Mouse (Mus musculus) spleen, adult 2 months (tissue): ENCODE measurements around the gene F2. TPM values are rescaled to one million over a fixed set of nuclear protein-coding genes. Genes with fewer than 3 reads are reported as not detected.

ENCODE experiments used
- DNase-seq, 2 experiments: peaks; one replicate each; pipeline versions ENCODE4 v3.0.0 to v3.0.0-alpha.2; 2012 to 2021; ENCODE audit warnings: low spot score in 2 of 2, low read depth in 1 of 2
- H3K27ac ChIP-seq: fragments of 200-500 bp; 2 replicates; pipeline ENCODE4 v1.5.1; 2012; ENCODE audit warnings: low read length, inconsistent platforms; ENCODE audit not compliant: insufficient read depth
- H3K27me3 ChIP-seq: fragments of 200-500 bp; 2 replicates; pipeline ENCODE4 v1.6.1; 2012; ENCODE audit warnings: mild to moderate bottlenecking, moderate library complexity, low read length, inconsistent platforms; ENCODE audit not compliant: control insufficient read depth, insufficient read depth
- H3K36me3 ChIP-seq: fragments of 200-500 bp; 2 replicates; pipeline ENCODE4 v1.6.1; 2012; ENCODE audit warnings: mild to moderate bottlenecking, low read length, inconsistent platforms; ENCODE audit not compliant: control insufficient read depth, insufficient read depth
- H3K4me1 ChIP-seq: fragments of 200-500 bp; 2 replicates; pipeline ENCODE4 v1.6.1; 2011; ENCODE audit warnings: inconsistent platforms; ENCODE audit not compliant: control insufficient read depth, insufficient read depth, insufficient read length
- H3K4me3 ChIP-seq: fragments of 200-500 bp; 2 replicates; pipeline ENCODE4 v1.5.1; 2011; ENCODE audit warnings: mild to moderate bottlenecking, inconsistent platforms; ENCODE audit not compliant: insufficient read depth, insufficient read length; ENCODE audit errors: extremely low read depth
- CTCF ChIP-seq: fragments of 200-500 bp; IDR thresholded peaks from 2 replicates; pipeline ENCODE4 v1.5.1; 2011; ENCODE audit warnings: mild to moderate bottlenecking, inconsistent platforms; ENCODE audit not compliant: insufficient read depth, insufficient read length, insufficient replicate concordance; ENCODE audit errors: extremely low read depth
- POLR2A ChIP-seq: fragments of 200-500 bp; IDR thresholded peaks from 2 replicates; pipeline ENCODE4 v1.6.1; 2011; ENCODE audit warnings: low read depth, low read length, inconsistent platforms
- WGBS: fragments of 180-500 bp; shearing (Covaris S2); methylation state at CpG from one replicate; pipeline ENCODE4 v1.1.7; 2018; 5-methylcytosine and 5-hydroxymethylcytosine counted together
- polyA plus RNA-seq: library from polyadenylated mRNA; depleted of rRNA; stranded (reverse); fragments of >200 nt; gene quantifications from 2 replicates; pipeline ENCODE4 v1.2.3, GENCODE M21; 2012

The F2 gene
- polyA plus RNA-seq, 1 experiment: 0.30 TPM

GRCm38 (mm10) chr2:91649152-91649551 lies 12.9 kb upstream of the F2 start:
- 4% methylated on average over 15 of the region's 15 CpGs for WGBS
- Histone ChIP-seq H3K27ac (peak overlapping the region; percentile 93; the same call in 1 of the 2 replicates), H3K36me3 (peaks cover 22% of the 10 kb centered on the region), H3K4me1 (peaks cover 5% of the 10 kb centered on the region; the same call in 1 of the 2 replicates), H3K27me3 (no peaks in the 10 kb centered on the region), H3K4me3 (peak overlapping the region; percentile 83)
- TF ChIP-seq POLR2A (no peak), CTCF (no peak)
- no peak for DNase-seq

GRCm38 (mm10) chr2:91646733-91647132 lies 10.5 kb upstream of the F2 start:
- Histone ChIP-seq H3K4me1 (peaks cover 5% of the 10 kb centered on the region; the same call in 1 of the 2 replicates), H3K27ac (no peak overlapping the region), H3K36me3 (peaks cover 18% of the 10 kb centered on the region), H3K27me3 (no peaks in the 10 kb centered on the region), H3K4me3 (no peak overlapping the region)
- TF ChIP-seq CTCF (peak; percentile 39; the same call in 1 of the 2 replicates), POLR2A (no peak)
- 38% methylated on average over 1 of the region's 1 CpGs for WGBS
- peak; percentile 41 to 60 for DNase-seq

- no peak for TF ChIP-seq POLR2A
- TF ChIP-seq CTCF: no peak
- H3K4me3 ChIP-seq: no peak overlapping the region
- WGBS: 73% methylated on average over 11 of the region's 11 CpGs
- peaks cover 18% of the 10 kb centered on the region for H3K36me3 ChIP-seq
- H3K27me3 ChIP-seq: no peaks in the 10 kb centered on the region
- H3K4me1 ChIP-seq: 0 out of 2 replicates have a peak, but pooled peaks cover 2% of the 10 kb centered on the region
- H3K27ac ChIP-seq: peak overlapping the region; percentile 42
- DNase-seq: no peak
Observed at GRCm38 (mm10) chr2:91645811-91646210, 9.6 kb upstream of the F2 start.

- H3K4me3 ChIP-seq: no peak overlapping the region
- 0 out of 2 replicates have a peak, but pooled peaks cover 2% of the 10 kb centered on the region for H3K4me1 ChIP-seq
- no peaks in the 10 kb centered on the region for H3K27me3 ChIP-seq
- no peak for DNase-seq
- H3K36me3 ChIP-seq: peaks cover 18% of the 10 kb centered on the region
- WGBS: 93% methylated on average over 15 of the region's 15 CpGs
- peak overlapping the region; percentile 42; the same call in 1 of the 2 replicates for H3K27ac ChIP-seq
- TF ChIP-seq CTCF: no peak
- TF ChIP-seq POLR2A: no peak
Observed at GRCm38 (mm10) chr2:91645354-91645753, 9.1 kb upstream of the F2 start.

- Histone ChIP-seq H3K4me1 (peaks cover 2% of the 10 kb centered on the region; the same call in 1 of the 2 replicates), H3K4me3 (no peak overlapping the region), H3K36me3 (peaks cover 18% of the 10 kb centered on the region), H3K27me3 (no peaks in the 10 kb centered on the region), H3K27ac (no peak overlapping the region)
- no peak for TF ChIP-seq POLR2A
- 93% methylated on average over 11 of the region's 11 CpGs for WGBS
- DNase-seq: no peak
Observed at GRCm38 (mm10) chr2:91644021-91644420, 7.8 kb upstream of the F2 start.

GRCm38 (mm10) chr2:91642825-91643415 lies 6.7 kb upstream of the F2 start:
- WGBS: 84% methylated on average over 2 of the region's 2 CpGs
- no peak overlapping the region for H3K4me3 ChIP-seq
- no peak for DNase-seq
- no peak overlapping the region for H3K27ac ChIP-seq
- H3K4me1 ChIP-seq: peaks cover 2% of the 10 kb centered on the region; the same call in 1 of the 2 replicates
- peaks cover 18% of the 10 kb centered on the region for H3K36me3 ChIP-seq
- no peaks in the 10 kb centered on the region for H3K27me3 ChIP-seq
- TF ChIP-seq POLR2A: no peak
- no peak for TF ChIP-seq CTCF

GRCm38 (mm10) chr2:91638931-91639330 lies 2.7 kb upstream of the F2 start:
- Histone ChIP-seq H3K27ac (no peak overlapping the region), H3K4me1 (peaks cover 3% of the 10 kb centered on the region; the same call in 1 of the 2 replicates), H3K4me3 (no peak overlapping the region), H3K27me3 (no peaks in the 10 kb centered on the region), H3K36me3 (no peaks in the 10 kb centered on the region; the same call in 1 of the 2 replicates)
- DNase-seq: no peak
- TF ChIP-seq POLR2A (no peak), CTCF (no peak)
- 62% methylated on average over 6 of the region's 6 CpGs for WGBS
